Mouse (Mus musculus): Measurements from ENCODE around the gene Il1f10. TPM values are rescaled to one million over a fixed set of nuclear protein-coding genes. Genes with fewer than 3 reads are reported as not detected.

Il1f10 gene
- polyA plus RNA-seq, 1 experiment from 2014 or later, result not detected

DNA sequence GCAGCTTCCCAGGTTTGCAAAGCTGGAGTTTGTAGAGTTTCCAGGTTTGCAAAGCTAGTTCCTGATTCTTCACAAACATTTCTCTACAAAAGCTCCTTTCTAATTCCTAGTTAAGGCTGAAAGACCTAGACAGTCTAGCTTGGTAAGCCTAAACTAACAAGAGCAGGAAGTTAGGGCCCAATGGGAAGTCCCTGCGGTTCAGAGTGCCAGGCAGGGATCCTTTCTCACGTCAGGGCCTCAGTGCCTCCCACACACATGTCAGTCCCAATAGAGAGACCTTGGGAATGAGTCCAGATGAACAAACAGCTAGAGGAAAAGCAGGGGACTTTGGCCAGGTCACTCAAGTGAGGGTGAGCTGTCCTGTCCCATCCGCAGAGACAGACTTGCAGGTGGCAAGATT lies 44.3 kb downstream of the Il1f10 start:
- Histone ChIP-seq H3K9ac (replicated peaks; ENCODE audit: low read length) (no peak overlapping the region), H3K9me3 (ENCODE audit: low read length) (no peaks in the 10 kb centered on the region), H3K4me3 (ENCODE audit: low read length) (no peak overlapping the region), H3K27me3 (ENCODE audit: insufficient read depth, low read length) (no peaks in the 10 kb centered on the region), H3K4me1 (ENCODE audit: insufficient read depth, low read length) (no peaks in the 10 kb centered on the region; the same call in 1 of the 2 replicates), H3K36me3 (ENCODE audit: insufficient read depth, low read length) (no peaks in the 10 kb centered on the region), H3K4me2 (replicated peaks; ENCODE audit: low read depth, low read length) (no peak overlapping the region), H3K27ac (ENCODE audit: low read length) (no peak overlapping the region)
- 36% methylated on average over 3 of the region's 3 CpGs for WGBS
- no peak for ATAC-seq (ENCODE audit: low FRiP score, low TSS enrichment)

- H3K9me3 ChIP-seq (ENCODE audit: low read length), result no peaks in the 10 kb centered on the region
- WGBS, result 59% methylated on average over 2 of the region's 2 CpGs
- no peak within 1 kb of the TSS for H3K27ac ChIP-seq (ENCODE audit: low read length)
- ATAC-seq (ENCODE audit: low FRiP score, low TSS enrichment), result peak; percentile 61; the same call in 1 of the 2 replicates
- no peaks in the 10 kb centered on the region; the same call in 1 of the 2 replicates for H3K4me1 ChIP-seq (ENCODE audit: insufficient read depth, low read length)
- no peaks in the 10 kb centered on the region for H3K27me3 ChIP-seq (ENCODE audit: insufficient read depth, low read length)
- H3K4me2 ChIP-seq (replicated peaks; ENCODE audit: low read depth, low read length), result no peak within 1 kb of the TSS
- H3K36me3 ChIP-seq (ENCODE audit: insufficient read depth, low read length), result no peaks in the 10 kb centered on the region
- H3K4me3 ChIP-seq (ENCODE audit: low read length), result no peak within 1 kb of the TSS
- no peak within 1 kb of the TSS for H3K9ac ChIP-seq (replicated peaks; ENCODE audit: low read length)
Observed at GRCm38 (mm10) chr2:24336545-24336944, 45.5 kb downstream of the Il1f10 start, which contains the start of gene Il1rn. Gene Il1rn (plus strand): TSS chr2:24336853.

- Histone ChIP-seq H3K4me2 (replicated peaks; ENCODE audit: low read depth, low read length) (no peak overlapping the region), H3K36me3 (ENCODE audit: insufficient read depth, low read length) (no peaks in the 10 kb centered on the region), H3K4me1 (ENCODE audit: insufficient read depth, low read length) (peaks cover 3% of the 10 kb centered on the region; the same call in 1 of the 2 replicates), H3K27me3 (ENCODE audit: insufficient read depth, low read length) (no peaks in the 10 kb centered on the region), H3K27ac (ENCODE audit: low read length) (no peak overlapping the region), H3K4me3 (ENCODE audit: low read length) (no peak overlapping the region), H3K9me3 (ENCODE audit: low read length) (no peaks in the 10 kb centered on the region), H3K9ac (replicated peaks; ENCODE audit: low read length) (no peak overlapping the region)
- no peak for ATAC-seq (ENCODE audit: low FRiP score, low TSS enrichment)
- 71% methylated on average over 3 of the region's 3 CpGs for WGBS
Observed at GRCm38 (mm10) chr2:24341395-24341885, 50.4 kb downstream of the Il1f10 start.

Other genes starting within 250 kb of the Il1f10 start
- gene Hnmt, start 241.8 kb upstream of the Il1f10 start, polyA plus RNA-seq (2015; fragmentation: Nextera tagmentation; extraction: Ambion mirVana), result 1.4 and 1.6 TPM in 2 replicates
- not detected in 2 replicates for gene Tbpl2, start 194.6 kb upstream of the Il1f10 start, polyA plus RNA-seq (2015; fragmentation: Nextera tagmentation; extraction: Ambion mirVana)
- gene Il1f8, start 138.0 kb upstream of the Il1f10 start, polyA plus RNA-seq (2015; fragmentation: Nextera tagmentation; extraction: Ambion mirVana), result not detected in 2 replicates
- not detected in 2 replicates for gene Il1f9, start 104.7 kb upstream of the Il1f10 start, polyA plus RNA-seq (2015; fragmentation: Nextera tagmentation; extraction: Ambion mirVana)
- gene Il1f6, start 75.8 kb upstream of the Il1f10 start, polyA plus RNA-seq (2015; fragmentation: Nextera tagmentation; extraction: Ambion mirVana), result 0.36 and 0.40 TPM in 2 replicates
- 0.15 TPM in 1 of 2 replicates, not detected in the other for gene Il1f5, start 14.2 kb upstream of the Il1f10 start, polyA plus RNA-seq (2015; fragmentation: Nextera tagmentation; extraction: Ambion mirVana)
- 1.1 and 1.7 TPM in 2 replicates for gene Il1rn, start 45.7 kb downstream of the Il1f10 start, polyA plus RNA-seq (2015; fragmentation: Nextera tagmentation; extraction: Ambion mirVana)
- 2.4 and 3.1 TPM in 2 replicates for gene Psd4, start 76.4 kb downstream of the Il1f10 start, polyA plus RNA-seq (2015; fragmentation: Nextera tagmentation; extraction: Ambion mirVana)
- 134 and 160 TPM in 2 replicates for gene Pax8, start 184.4 kb downstream of the Il1f10 start, polyA plus RNA-seq (2015; fragmentation: Nextera tagmentation; extraction: Ambion mirVana)